Comparison of ENCODE assay signal across 22 mouse cellular contexts in the genomic region with DNA sequence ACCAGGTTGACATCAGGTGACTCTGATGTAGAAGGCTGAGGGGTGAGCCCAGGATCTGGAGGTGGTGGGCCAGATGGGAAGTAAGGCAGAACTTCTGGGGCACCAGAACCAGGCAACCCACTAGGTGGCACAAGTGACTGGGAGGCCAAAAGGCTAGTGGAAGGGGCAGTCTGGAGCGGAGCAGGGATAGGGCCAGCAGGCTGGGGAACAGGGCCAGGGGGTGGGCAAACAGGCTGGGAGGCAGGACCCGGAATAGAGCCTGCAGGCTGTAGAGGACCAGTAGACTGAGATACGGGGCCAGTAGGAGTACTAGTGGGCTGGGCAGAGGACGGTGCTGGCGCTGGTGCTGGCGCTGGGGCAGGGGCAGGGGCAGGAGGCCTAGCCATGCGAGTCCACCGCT. TPM values are rescaled to one million over a fixed set of nuclear protein-coding genes. Genes with fewer than 3 reads are reported as not detected.
DNase-seq lines count a peak whose midpoint lies in the region; ATAC-seq and TF ChIP-seq lines count a peak whose summit lies in the region.
"Had no signal": no experiment of that assay in that cellular context is flagged by ENCODE, and none has a peak within 500 bp of the region (broad histone marks: within the 10 kb centered on the region; RNA-seq: fewer than 3 reads in every experiment).

No protein-coding gene starts in this region.

- no peaks in the 10 kb centered on the region for H3K9me3 ChIP-seq in forebrain, postnatal 0 days (ENCODE audit: low read length)
- H3K9me3 ChIP-seq in forebrain, embryonic 14.5 days (replicated peaks; ENCODE audit: control insufficient read depth, low read length), result no peaks in the 10 kb centered on the region
- H3K9me3 ChIP-seq in lung, embryonic 16.5 days (ENCODE audit: control insufficient read depth, low read length), result no peaks in the 10 kb centered on the region
- H3K9me3 ChIP-seq in neural tube, embryonic 13.5 days, result no peaks in the 10 kb centered on the region
- H3K9me3 ChIP-seq in neural tube, embryonic 15.5 days (replicated peaks), result no peaks in the 10 kb centered on the region
- H3K9me3 ChIP-seq: megakaryocyte, embryonic 14.5 days had no signal

- 0 out of 2 replicates have a peak, but pooled peaks have one; percentile 8 for TF ChIP-seq CTCF in forebrain, postnatal 0 days (IDR thresholded peaks at IDR 0.05; ENCODE audit: low read depth)

- H3K27me3 ChIP-seq in forebrain, postnatal 0 days (ENCODE audit: insufficient read depth, low read length), result no peaks in the 10 kb centered on the region
- H3K27me3 ChIP-seq in forebrain, embryonic 14.5 days (replicated peaks; ENCODE audit: control insufficient read depth, insufficient read depth, low read length), result no peaks in the 10 kb centered on the region
- no peaks in the 10 kb centered on the region for H3K27me3 ChIP-seq in lung, embryonic 16.5 days (ENCODE audit: control insufficient read depth, insufficient read depth, low read depth, low read length)
- no peaks in the 10 kb centered on the region for H3K27me3 ChIP-seq in neural tube, embryonic 13.5 days
- no peaks in the 10 kb centered on the region for H3K27me3 ChIP-seq in neural tube, embryonic 15.5 days (replicated peaks)

- intact Hi-C loops in gastrocnemius, postnatal 14 days (cut with DNase I; ENCODE audit: low total_unique reads), result no loop called here

- no peak overlapping the region for H3K27ac ChIP-seq in forebrain, postnatal 0 days (ENCODE audit: low read depth, low read length)
- no peak overlapping the region for H3K27ac ChIP-seq in forebrain, embryonic 14.5 days (ENCODE audit: low read depth, low read length)
- H3K27ac ChIP-seq in lung, embryonic 16.5 days (ENCODE audit: low read length), result 0 out of 2 replicates have a peak overlapping the region, but pooled peaks have one; percentile 7
- H3K27ac ChIP-seq in neural tube, embryonic 13.5 days (replicated peaks), result no peak overlapping the region
- H3K27ac ChIP-seq in neural tube, embryonic 15.5 days (replicated peaks), result no peak overlapping the region

- no peak for DNase-seq in forebrain, postnatal 0 days
- no peak for DNase-seq in forebrain, embryonic 14.5 days (ENCODE audit: low spot score)
- DNase-seq in lung, adult 18-20 months, result no peak
- no peak for DNase-seq in gastrocnemius, postnatal 14 days
- DNase-seq in retina, embryonic 14.5 days (ENCODE audit: low spot score), result no peak
- DNase-seq: adrenal gland, postnatal 25 days; B cell, adult 2 months; cerebellum, adult 11 months; heart, postnatal 36 days; kidney, adult 9 months; kidney, postnatal 25 days; layer of hippocampus, adult 9-11 months; liver; right cerebral cortex, postnatal 14 days; spleen, adult 18-20 months; thymus, postnatal 25 days had no signal

- no peak overlapping the region for H3K9ac ChIP-seq in forebrain, postnatal 0 days
- no peak overlapping the region; the same call in 1 of the 2 replicates for H3K9ac ChIP-seq in forebrain, embryonic 14.5 days (ENCODE audit: low read length)
- H3K9ac ChIP-seq in lung, embryonic 16.5 days (ENCODE audit: low read length), result 0 out of 2 replicates have a peak overlapping the region, but pooled peaks have one; percentile 19
- H3K9ac ChIP-seq in neural tube, embryonic 13.5 days, result peak overlapping the region; percentile 31; the same call in 1 of the 2 replicates
- H3K9ac ChIP-seq in neural tube, embryonic 15.5 days (replicated peaks), result no peak overlapping the region

- H3K4me2 ChIP-seq in forebrain, postnatal 0 days (ENCODE audit: low read depth), result no peak overlapping the region
- no peak overlapping the region for H3K4me2 ChIP-seq in forebrain, embryonic 14.5 days (ENCODE audit: low read length)
- no peak overlapping the region for H3K4me2 ChIP-seq in lung, embryonic 16.5 days (ENCODE audit: low read depth, low read length)
- no peak overlapping the region for H3K4me2 ChIP-seq in neural tube, embryonic 13.5 days
- H3K4me2 ChIP-seq in neural tube, embryonic 15.5 days, result no peak overlapping the region

- no peak overlapping the region for H3K4me3 ChIP-seq in forebrain, postnatal 0 days (ENCODE audit: low read depth, low read length)
- no peak overlapping the region for H3K4me3 ChIP-seq in forebrain, embryonic 14.5 days (ENCODE audit: low read depth, low read length)
- H3K4me3 ChIP-seq in lung, embryonic 16.5 days (ENCODE audit: low read length), result no peak overlapping the region
- no peak overlapping the region for H3K4me3 ChIP-seq in neural tube, embryonic 13.5 days
- no peak overlapping the region for H3K4me3 ChIP-seq in neural tube, embryonic 15.5 days (replicated peaks)
- H3K4me3 ChIP-seq: erythroblast, embryonic 14.5 days; megakaryocyte, embryonic 14.5 days had no signal

- 90% methylated on average over 8 of the region's 8 CpGs for WGBS in forebrain, postnatal 0 days
- WGBS in forebrain, embryonic 14.5 days, result 91% methylated on average over 8 of the region's 8 CpGs
- 77% methylated on average over 6 of the region's 8 CpGs for WGBS in lung, embryonic 16.5 days
- WGBS in neural tube, embryonic 13.5 days, result 98% methylated on average over 8 of the region's 8 CpGs
- WGBS in neural tube, embryonic 15.5 days, result 96% methylated on average over 8 of the region's 8 CpGs

- H3K4me1 ChIP-seq in forebrain, postnatal 0 days (ENCODE audit: insufficient read depth), result peaks cover 16% of the 10 kb centered on the region; the same call in 1 of the 2 replicates
- H3K4me1 ChIP-seq in forebrain, embryonic 14.5 days (ENCODE audit: control insufficient read depth, insufficient read depth, low read length), result peaks cover 35% of the 10 kb centered on the region
- peaks cover 15% of the 10 kb centered on the region for H3K4me1 ChIP-seq in lung, embryonic 16.5 days (replicated peaks; ENCODE audit: control insufficient read depth, insufficient read depth, low read length)
- peaks cover 79% of the 10 kb centered on the region for H3K4me1 ChIP-seq in neural tube, embryonic 13.5 days (replicated peaks)
- peaks cover 65% of the 10 kb centered on the region for H3K4me1 ChIP-seq in neural tube, embryonic 15.5 days

- no peak for ATAC-seq in forebrain, postnatal 0 days
- no peak for ATAC-seq in forebrain, embryonic 14.5 days
- no peak for ATAC-seq in lung, embryonic 16.5 days (ENCODE audit: low read depth)
- ATAC-seq in neural tube, embryonic 13.5 days (ENCODE audit: low read depth), result no peak
- ATAC-seq in neural tube, embryonic 15.5 days (ENCODE audit: low FRiP score), result no peak
- ATAC-seq: inflammation-experienced regulatory T-cells, adult 6 months had no signal

- peaks cover 43% of the 10 kb centered on the region for H3K36me3 ChIP-seq in forebrain, postnatal 0 days (ENCODE audit: insufficient read depth)
- peaks cover 54% of the 10 kb centered on the region for H3K36me3 ChIP-seq in forebrain, embryonic 14.5 days (ENCODE audit: control insufficient read depth, insufficient read depth, low read length)
- H3K36me3 ChIP-seq in lung, embryonic 16.5 days (ENCODE audit: control insufficient read depth, insufficient read depth, low read length), result peaks cover 44% of the 10 kb centered on the region
- peaks cover 55% of the 10 kb centered on the region for H3K36me3 ChIP-seq in neural tube, embryonic 13.5 days
- peaks cover 44% of the 10 kb centered on the region for H3K36me3 ChIP-seq in neural tube, embryonic 15.5 days

RNA-seq across cellular contexts. Expression of gene Mapk7, which starts 4.3 kb away (rescaled TPM):
- total RNA-seq in forebrain, postnatal 0 days (2014; rRNA removed), result 45.9 and 50.3 TPM in 2 replicates
- 53.6 and 58.5 TPM in 2 replicates for polyA plus RNA-seq in forebrain, postnatal 0 days (2015; fragmentation: Nextera tagmentation; extraction: Ambion mirVana)
- polyA plus RNA-seq in forebrain, embryonic 14.5 days (2014; fragmentation: Nextera tagmentation; extraction: Ambion mirVana), result 59.0 and 75.8 TPM in 2 replicates
- polyA plus RNA-seq in lung, embryonic 16.5 days (2015; fragmentation: Nextera tagmentation; extraction: Ambion mirVana), result 59.6 and 61.8 TPM in 2 replicates
- 73.6 and 85.1 TPM in 2 replicates for polyA plus RNA-seq in neural tube, embryonic 13.5 days (2015; fragmentation: Nextera tagmentation; extraction: Ambion mirVana)
- polyA plus RNA-seq in neural tube, embryonic 15.5 days (2015; fragmentation: Nextera tagmentation; extraction: Ambion mirVana), result 65.9 and 67.7 TPM in 2 replicates
- 1 to 10 TPM; 5.9 TPM for total RNA-seq in gastrocnemius, postnatal 14 days (2021)

RNA-seq across cellular contexts. Expression of gene Mfap4, which starts 4.6 kb away (rescaled TPM):
- 8.0 and 17.4 TPM in 2 replicates for total RNA-seq in forebrain, postnatal 0 days (2014; rRNA removed)
- 19.6 and 23.0 TPM in 2 replicates for polyA plus RNA-seq in forebrain, postnatal 0 days (2015; fragmentation: Nextera tagmentation; extraction: Ambion mirVana)
- 51.6 and 65.7 TPM in 2 replicates for polyA plus RNA-seq in forebrain, embryonic 14.5 days (2014; fragmentation: Nextera tagmentation; extraction: Ambion mirVana)
- polyA plus RNA-seq in lung, embryonic 16.5 days (2015; fragmentation: Nextera tagmentation; extraction: Ambion mirVana), result 1,630 and 1,660 TPM in 2 replicates
- 91.0 and 108 TPM in 2 replicates for polyA plus RNA-seq in neural tube, embryonic 13.5 days (2015; fragmentation: Nextera tagmentation; extraction: Ambion mirVana)
- 48.3 and 73.6 TPM in 2 replicates for polyA plus RNA-seq in neural tube, embryonic 15.5 days (2015; fragmentation: Nextera tagmentation; extraction: Ambion mirVana)
- total RNA-seq in gastrocnemius, postnatal 14 days (2021), result 100 to 1,000 TPM; 142 to 192 TPM
- polyA plus RNA-seq: erythroblast, embryonic 14.5 days; inflammation-experienced regulatory T-cells, adult 6 months had no signal

RNA-seq across cellular contexts. Expression of gene B9d1, which starts 15.1 kb away (rescaled TPM):
- 18.8 and 27.5 TPM in 2 replicates for total RNA-seq in forebrain, postnatal 0 days (2014; rRNA removed)
- polyA plus RNA-seq in forebrain, postnatal 0 days (2015; fragmentation: Nextera tagmentation; extraction: Ambion mirVana), result 25.4 and 26.8 TPM in 2 replicates
- 38.9 and 55.5 TPM in 2 replicates for polyA plus RNA-seq in forebrain, embryonic 14.5 days (2014; fragmentation: Nextera tagmentation; extraction: Ambion mirVana)
- polyA plus RNA-seq in lung, embryonic 16.5 days (2015; fragmentation: Nextera tagmentation; extraction: Ambion mirVana), result 47.3 and 47.9 TPM in 2 replicates
- 36.4 and 36.5 TPM in 2 replicates for polyA plus RNA-seq in neural tube, embryonic 13.5 days (2015; fragmentation: Nextera tagmentation; extraction: Ambion mirVana)
- 28.6 and 31.2 TPM in 2 replicates for polyA plus RNA-seq in neural tube, embryonic 15.5 days (2015; fragmentation: Nextera tagmentation; extraction: Ambion mirVana)
- total RNA-seq in gastrocnemius, postnatal 14 days (2021), result 1 to 10 TPM; 7.6 to 7.9 TPM

RNA-seq across cellular contexts. Expression of gene Rnf112, which starts 35.9 kb away (rescaled TPM):
- 85.9 and 91.3 TPM in 2 replicates for total RNA-seq in forebrain, postnatal 0 days (2014; rRNA removed)
- 17.4 and 27.3 TPM in 2 replicates for polyA plus RNA-seq in forebrain, postnatal 0 days (2015; fragmentation: Nextera tagmentation; extraction: Ambion mirVana)
- polyA plus RNA-seq in forebrain, embryonic 14.5 days (2014; fragmentation: Nextera tagmentation; extraction: Ambion mirVana), result 6.9 and 10.3 TPM in 2 replicates
- 0.78 and 1.2 TPM in 2 replicates for polyA plus RNA-seq in lung, embryonic 16.5 days (2015; fragmentation: Nextera tagmentation; extraction: Ambion mirVana)
- 13.1 and 14.2 TPM in 2 replicates for polyA plus RNA-seq in neural tube, embryonic 13.5 days (2015; fragmentation: Nextera tagmentation; extraction: Ambion mirVana)
- 24.1 and 32.9 TPM in 2 replicates for polyA plus RNA-seq in neural tube, embryonic 15.5 days (2015; fragmentation: Nextera tagmentation; extraction: Ambion mirVana)
- total RNA-seq in gastrocnemius, postnatal 14 days (2021), result 1 to 10 TPM in 1 of 2 experiments, under 1 TPM in 1; 0.86 to 1.1 TPM
- total RNA-seq: heart, postnatal 36 days had no signal
- polyA plus RNA-seq: erythroblast, embryonic 14.5 days; inflammation-experienced regulatory T-cells, adult 6 months had no signal

Comparison
In these comparisons a context has a peak if more than half of its experiments do, and no peak if none do; other contexts are left out.
1. H3K9ac ChIP-seq: peak in lung, embryonic 16.5 days (single experiment) and neural tube, embryonic 13.5 days (single experiment); none in forebrain, postnatal 0 days (single experiment), forebrain, embryonic 14.5 days (single experiment) and neural tube, embryonic 15.5 days (single experiment).
2. RNA of gene Mfap4, which starts 4.6 kb away (polyA plus RNA-seq): 1,630 to 1,660 TPM in lung, embryonic 16.5 days; 91.0 to 108 TPM in neural tube, embryonic 13.5 days, 51.6 to 65.7 TPM in forebrain, embryonic 14.5 days, 48.3 to 73.6 TPM in neural tube, embryonic 15.5 days and 19.6 to 23.0 TPM in forebrain, postnatal 0 days; every median in the first group is over 10 times any median in the second.